Mouse (Mus musculus) mouse trophoblast stem cell (cell line): ENCODE measurements around the gene Uts2b.

Source experiments
- in situ Hi-C, 2 experiments: fragments of 300-500 bp; cut with MseI, MboI; formaldehyde crosslinking; loops; 2 replicates in 1 of 2; 3 replicates in 1 of 2; pipeline ENCODE4 v1.15.1; 2025

The Uts2b gene

DNA sequence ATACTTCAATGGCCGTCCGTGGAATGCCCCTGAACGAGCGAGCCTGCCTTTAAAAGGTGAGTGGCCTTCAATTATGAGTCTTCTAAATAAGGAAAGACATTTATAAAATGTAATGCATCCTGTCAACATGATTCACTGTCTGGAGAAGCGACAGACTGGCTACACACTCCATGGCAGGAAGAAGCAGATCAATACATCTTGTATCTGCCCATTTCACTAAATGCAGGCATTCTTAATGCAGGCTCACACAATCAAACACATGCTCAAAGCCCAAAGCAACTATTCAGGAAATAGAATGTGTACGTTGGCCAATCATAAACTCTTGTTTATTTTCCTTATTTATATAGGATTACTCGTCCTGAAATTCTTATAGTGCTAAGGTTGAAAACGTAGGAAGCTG is at the start of gene Uts2b:
TSS of gene Uts2b (minus strand) at position 49 of the 400 bp plus-strand sequence.
- in situ Hi-C loops, result no loop called here

DNA sequence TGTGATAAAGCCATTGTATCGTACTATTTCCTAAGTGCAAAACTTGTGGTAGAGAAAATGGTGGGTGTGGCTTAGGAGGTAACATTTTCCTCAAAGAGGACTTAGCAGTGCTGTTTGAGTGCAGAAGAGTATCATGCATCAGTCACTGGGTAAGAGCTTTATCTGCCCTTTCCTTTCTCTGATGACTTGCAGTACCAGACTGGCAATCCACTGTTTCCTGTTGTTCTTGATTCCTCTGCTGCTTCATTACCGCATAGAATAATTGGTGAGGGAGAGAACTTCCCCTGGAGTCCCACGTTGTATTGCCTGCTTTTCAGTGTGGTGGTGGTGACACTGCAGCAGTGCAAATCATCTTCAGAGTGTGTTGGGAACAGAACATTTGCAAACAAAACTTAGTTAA is 47.6 kb upstream of the Uts2b start:
- in situ Hi-C loops, result no loop called here

DNA sequence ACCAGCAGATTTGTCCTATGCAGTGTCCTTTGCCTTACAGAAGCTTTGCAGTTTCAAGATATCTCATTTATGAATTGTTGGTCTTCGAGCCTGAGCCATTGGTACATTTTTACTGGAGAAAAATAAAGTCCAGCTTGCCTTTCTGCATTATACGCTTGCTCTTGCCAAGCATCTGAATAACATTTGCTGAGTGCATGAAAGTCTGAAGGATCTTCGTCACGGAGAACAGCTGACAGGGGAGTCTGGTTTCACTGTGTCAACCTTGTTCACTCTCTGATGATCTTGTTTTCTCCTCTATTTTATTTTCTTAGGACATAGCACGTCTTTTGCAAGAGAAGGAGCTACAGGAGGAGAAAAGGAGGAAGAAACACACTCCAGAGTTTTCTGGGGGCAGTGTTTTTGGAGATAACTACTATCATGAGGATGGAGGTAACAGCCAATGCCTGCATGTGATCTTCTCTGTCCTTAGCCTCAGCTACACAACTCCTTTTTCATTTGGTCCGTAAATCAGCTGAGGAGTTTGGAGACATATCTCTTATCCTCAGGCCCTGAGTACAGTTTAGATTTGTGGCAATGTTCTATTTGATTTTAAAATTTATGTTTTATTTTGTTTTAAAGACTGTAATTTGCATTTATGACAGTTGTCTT is 47.0 kb upstream of the Uts2b start:
- in situ Hi-C loops, result no loop called here

GRCm38 (mm10) chr16:27404107-27404506 is 34.1 kb upstream of the Uts2b start:
- in situ Hi-C loops, result no loop called here

DNA sequence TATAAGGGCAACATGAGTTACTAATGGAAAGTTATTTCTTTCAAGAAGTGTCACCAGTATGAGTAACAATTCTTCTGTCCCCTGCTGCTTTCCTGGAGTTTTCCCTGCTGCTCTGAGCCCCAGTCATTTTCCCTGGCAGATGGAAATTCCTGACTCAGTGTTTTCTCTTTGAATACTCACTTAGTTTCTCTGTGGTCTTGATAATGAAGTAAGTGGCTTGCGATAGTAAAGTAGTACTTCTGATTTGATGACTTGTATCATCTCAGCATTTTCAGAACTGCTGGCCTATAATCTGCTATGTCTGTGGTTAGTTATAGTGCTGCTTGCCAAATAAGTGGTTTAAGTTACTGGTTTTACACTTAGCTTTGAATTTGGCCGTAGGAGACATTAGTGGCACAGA is 31.5 kb upstream of the Uts2b start:
- in situ Hi-C loops, result no loop called here

DNA sequence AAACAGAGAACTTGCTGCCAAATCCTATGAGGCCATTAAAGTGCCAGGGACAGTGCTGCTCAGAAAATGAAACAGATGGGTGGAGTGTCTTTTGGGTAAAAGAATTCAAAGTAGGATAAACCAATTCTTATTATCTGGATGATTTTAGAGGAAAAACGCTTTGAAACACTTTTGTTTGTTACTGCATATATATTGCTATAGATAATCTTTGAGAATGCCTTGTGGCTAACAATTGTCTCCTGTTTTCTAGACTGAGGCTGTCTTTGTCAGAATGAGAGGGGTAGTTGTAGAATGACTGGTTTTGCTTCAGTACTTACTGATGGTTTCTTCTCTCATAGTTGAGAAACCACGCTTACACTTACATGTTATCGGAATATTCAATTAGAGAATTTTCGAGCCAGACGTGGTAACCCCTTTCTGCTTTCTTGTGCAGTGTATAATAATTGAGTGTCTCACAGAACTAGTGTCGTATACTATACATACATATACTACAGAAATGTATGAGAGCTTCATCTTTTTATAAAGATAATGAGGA is 29.7 kb upstream of the Uts2b start:
- in situ Hi-C loops, result no loop called here

- in situ Hi-C loops, result no loop called here
Measured at GRCm38 (mm10) chr16:27399026-27399718, 29.1 kb upstream of the Uts2b start.

- in situ Hi-C loops, result no loop called here
Measured at GRCm38 (mm10) chr16:27396951-27397350, 26.9 kb upstream of the Uts2b start.

DNA sequence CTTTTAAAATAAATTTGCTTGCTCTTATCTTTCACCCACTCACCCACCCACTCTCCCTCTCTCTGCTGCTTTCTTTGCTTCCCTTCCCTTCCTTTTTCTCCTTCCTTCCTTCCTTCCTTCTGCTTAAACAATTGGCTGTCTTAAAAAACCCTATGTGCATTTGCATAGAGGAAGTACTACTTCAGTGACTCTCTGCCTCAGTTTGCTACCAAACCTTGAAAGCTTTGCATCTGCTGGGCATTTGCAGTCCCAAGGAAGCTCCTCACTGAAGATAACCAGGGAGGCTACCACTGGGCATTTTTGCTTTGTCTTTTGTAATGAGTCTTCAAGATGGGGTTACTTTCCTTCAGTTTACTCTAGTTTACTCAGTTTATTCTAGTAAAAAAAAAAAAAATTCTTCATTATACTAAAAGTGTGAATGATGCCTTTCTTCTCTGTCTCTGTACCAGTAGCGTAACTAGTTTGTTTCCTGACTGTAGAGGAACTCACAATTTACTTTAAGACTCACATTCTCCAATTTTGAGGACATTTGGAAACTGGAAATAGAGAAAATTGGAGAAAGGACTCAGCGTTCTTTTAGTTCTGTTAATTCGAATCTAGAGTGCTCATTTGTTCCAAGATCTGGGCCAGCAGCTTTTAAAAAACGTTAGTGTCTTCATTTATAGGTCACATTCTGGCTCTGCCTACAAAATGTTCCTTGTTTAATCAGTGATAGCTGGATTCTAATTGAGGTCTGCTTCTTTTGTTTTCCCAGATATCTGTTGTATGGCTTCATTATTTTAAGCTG is 25.4 kb upstream of the Uts2b start:
- in situ Hi-C loops, result no loop called here

GRCm38 (mm10) chr16:27391845-27392244 is 21.8 kb upstream of the Uts2b start:
- in situ Hi-C loops, result no loop called here

DNA sequence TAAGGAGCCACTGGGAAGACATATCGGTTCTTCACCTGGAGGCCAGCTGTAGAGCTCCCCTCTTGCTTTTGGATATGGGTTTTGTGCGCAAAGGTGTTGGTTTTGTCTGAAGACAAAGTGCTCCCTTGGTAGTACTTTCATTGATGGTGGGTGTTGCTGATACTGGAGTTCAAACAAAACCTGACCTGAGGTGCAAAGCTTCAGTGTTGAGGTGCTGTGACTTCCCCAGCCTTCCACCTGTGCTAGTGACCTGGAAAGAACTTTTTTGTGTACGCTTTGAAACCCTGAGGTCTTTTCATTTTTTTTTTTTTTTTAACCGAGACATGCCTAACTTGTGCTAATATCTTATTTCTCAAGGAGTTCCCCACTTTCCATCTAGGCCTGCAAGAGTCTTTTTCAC is 20.3 kb upstream of the Uts2b start:
- in situ Hi-C loops, result no loop called here

DNA sequence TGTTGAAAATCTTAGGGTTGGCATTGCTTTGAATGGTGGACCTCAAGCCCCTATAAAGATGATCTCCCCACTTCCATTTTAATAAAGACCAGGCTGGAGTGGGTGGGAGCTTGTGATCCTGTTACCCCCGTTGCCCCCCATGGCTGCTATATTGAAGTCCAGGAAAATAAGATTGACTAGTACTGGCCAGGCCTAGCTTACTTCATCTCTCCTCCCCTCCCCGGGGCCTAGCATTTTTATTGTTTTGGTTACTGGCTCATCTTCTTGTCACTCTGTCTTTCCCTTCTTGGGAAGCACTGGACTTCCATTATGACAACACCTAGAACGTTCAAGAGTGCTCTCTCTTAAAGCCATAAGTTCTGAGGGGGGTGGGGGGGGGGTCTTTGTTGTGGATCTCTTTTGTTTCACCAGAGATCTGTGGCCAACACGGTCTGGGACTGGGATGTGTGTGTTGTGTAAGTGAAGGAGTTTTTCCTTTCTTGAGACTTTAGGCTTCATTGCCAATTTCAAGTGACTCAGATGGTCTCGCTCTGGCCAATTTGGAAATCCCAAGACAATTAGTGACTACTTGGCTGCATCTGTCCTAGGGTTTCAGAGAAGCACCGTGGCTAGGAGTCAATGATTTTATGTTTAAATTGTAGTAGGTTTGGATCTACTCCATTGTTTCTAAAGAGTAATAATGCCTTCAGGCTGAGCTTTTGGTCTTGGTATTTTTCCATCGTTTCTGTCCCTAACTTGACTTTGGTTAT is 19.7 kb upstream of the Uts2b start:
- in situ Hi-C loops, result no loop called here

DNA sequence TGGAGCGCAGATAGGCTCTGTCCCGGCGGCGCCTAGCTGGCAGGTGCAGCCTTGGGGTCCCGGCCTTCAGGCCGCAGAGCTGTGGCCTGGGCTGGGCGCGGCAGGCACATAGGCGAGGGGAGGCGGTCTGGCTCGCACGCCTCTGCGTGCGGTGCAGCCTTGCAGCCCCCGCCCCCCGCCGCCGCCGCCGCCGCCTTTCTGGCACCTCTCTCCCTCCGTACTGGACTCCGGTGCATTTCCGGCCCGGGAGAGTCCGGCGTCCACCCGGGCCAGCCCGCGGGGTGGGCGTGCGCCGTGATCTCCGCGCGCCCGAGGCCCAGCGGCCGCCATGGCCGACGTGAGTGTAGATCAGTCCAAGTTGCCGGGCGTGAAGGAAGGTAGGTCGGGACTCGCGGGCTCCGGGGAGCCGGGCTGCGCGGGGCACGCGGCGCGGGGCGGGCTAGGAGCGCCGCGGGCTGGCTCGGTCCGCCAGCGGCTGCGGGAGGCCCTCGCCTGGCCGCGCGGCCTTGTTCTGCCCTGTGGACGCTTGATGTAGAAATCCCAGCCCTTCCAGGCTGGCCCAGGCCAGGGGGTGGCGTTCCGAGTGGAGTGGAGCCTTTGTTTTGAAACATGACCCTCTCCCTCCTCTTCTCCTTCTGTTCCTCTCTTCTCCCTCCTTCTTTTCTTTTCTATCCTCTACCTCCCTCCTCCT is 18.9 kb upstream of the Uts2b start, which contains the start of gene Ccdc50:
TSS of gene Ccdc50 (plus strand) at position 109 of the 691 bp plus-strand sequence.
- in situ Hi-C loops, result no loop called here

- in situ Hi-C loops, result no loop called here
Measured at GRCm38 (mm10) chr16:27387634-27388611, 17.9 kb upstream of the Uts2b start.

- in situ Hi-C loops, result no loop called here
Measured at GRCm38 (mm10) chr16:27386850-27387407, 16.9 kb upstream of the Uts2b start.

DNA sequence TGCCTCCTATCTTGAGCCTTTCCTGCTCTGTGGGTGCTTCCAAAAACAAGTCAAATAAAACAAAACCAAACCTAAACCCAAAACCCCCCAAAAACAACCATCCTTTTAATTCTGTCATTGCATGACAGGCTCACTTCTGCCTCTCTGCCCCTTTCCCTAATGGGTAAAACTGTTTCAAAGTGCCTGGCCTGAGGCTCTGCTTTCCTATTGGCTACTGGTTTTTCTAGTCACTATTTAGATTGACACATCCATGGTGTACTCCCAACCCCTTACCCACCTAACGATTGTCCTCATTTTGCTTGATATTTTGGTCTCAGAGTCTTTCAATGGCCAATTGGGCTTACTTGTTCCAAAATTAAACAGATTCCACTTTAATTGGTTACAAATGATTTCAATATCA is 15.6 kb upstream of the Uts2b start:
- in situ Hi-C loops, result no loop called here

DNA sequence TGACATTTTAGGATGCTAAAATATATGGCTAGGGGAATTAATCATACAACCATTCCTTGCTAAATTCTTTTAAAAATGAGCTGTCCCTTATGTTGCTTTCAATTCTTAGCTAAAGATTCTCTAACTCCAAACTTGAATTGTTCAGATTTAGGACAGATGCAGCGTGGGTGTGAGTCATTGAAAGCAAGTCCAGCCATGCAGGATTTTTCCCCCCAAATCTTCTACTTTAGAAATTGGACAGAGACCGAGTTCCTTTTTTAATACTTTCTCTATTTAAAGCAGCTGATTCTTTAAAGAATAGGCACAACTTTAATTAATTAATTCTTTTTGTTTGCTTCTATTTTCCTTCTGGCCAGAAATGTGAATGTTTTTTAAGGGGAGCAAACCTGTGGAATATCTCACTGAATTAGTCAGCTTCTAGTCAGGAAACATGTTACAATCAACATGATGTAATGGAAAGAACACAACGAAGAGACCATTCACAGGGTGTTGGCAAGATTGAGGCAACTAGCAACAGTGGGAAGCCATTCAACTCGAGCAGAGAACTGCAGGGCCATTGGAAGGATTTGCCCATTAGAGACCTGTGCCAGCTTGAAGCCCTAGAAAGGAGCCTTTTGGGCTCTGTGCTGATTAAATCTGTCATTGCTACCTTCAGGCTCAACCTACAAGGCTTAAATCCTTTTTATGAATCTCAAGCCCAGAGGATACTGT is 15.0 kb upstream of the Uts2b start:
- in situ Hi-C loops, result no loop called here

DNA sequence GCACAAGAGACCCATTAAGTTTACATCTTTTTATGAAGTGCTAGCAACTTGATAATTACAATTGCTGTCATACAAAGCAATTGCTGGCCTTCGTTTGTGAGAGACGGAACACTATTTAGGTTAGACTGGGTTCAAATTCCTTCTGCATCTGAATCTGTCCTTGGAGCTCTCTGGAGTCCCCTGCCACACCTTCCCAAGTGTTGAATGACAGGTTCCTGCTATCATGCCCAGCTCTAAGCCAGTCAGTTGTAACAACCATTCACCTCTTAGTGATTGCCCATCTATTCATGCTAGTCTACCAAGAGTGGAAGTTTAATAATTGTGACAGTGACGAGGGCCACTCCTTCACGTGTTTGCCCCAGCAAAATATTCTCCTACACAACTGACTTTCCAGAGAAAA is 12.2 kb upstream of the Uts2b start:
- in situ Hi-C loops, result no loop called here

- in situ Hi-C loops, result no loop called here
Measured at GRCm38 (mm10) chr16:27376556-27376955, 6.5 kb upstream of the Uts2b start.
